Mouse (Mus musculus): ENCODE measurements around the gene Epm2a. TPM values are rescaled to one million over a fixed set of nuclear protein-coding genes. Genes with fewer than 3 reads are reported as not detected.

The Epm2a gene
- 23.0 TPM for polyA plus RNA-seq (2015; fragmentation: Illumina TruSeq; extraction: RNeasy Lipid Tissue Mini Kit (QIAGEN cat#74804); ENCODE audit: low read depth, low replicate concordance)

DNA sequence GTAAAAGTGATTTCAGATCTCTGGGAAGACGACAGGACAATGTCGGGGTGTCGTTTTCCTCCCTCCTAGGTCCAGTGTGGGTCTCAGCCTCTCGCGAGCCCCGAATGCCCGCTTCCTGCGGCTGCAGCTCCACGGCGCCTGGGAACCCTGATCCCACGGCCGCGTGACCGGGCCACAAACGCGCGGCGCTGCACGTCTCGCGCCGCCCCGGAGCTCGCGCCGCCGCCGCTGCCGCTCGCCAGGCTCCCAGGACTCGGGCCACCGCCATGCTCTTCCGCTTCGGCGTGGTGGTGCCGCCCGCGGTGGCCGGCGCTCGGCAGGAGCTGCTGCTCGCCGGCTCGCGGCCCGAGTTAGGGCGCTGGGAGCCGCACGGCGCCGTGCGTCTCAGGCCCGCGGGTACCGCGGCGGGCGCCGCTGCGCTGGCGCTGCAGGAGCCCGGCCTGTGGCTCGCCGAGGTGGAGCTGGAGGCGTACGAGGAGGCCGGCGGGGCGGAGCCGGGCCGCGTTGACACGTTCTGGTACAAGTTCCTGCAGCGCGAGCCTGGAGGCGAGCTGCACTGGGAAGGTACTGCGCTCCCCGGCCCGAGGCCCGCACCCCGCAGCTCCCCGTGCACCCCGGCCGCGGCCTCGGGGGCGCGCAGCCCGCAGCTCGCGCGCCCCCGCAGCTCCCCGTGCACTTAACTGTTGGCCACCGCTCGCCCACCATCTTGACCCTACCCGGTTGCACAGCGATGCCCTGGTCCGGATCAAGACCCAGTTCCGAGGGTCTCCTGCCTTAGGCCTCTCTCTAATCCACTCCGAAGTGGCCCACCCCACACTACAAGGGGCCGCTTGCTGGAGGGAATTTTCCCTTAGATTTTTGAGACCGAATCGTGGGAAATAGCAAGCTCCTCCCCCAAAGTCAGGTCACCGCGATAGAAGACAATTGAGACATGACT is at the start of gene Epm2a:
Gene Epm2a (plus strand): TSS at position 200 of the 937 bp plus-strand sequence.

Other genes with a start within 250 kb of the Epm2a start
- 13.9 TPM for gene Shprh, start 194.0 kb upstream of the Epm2a start, polyA plus RNA-seq (2015; fragmentation: Illumina TruSeq; extraction: RNeasy Lipid Tissue Mini Kit (QIAGEN cat#74804); ENCODE audit: low read depth, low replicate concordance)
- 5.0 TPM for gene Fbxo30, start 62.1 kb upstream of the Epm2a start, polyA plus RNA-seq (2015; fragmentation: Illumina TruSeq; extraction: RNeasy Lipid Tissue Mini Kit (QIAGEN cat#74804); ENCODE audit: low read depth, low replicate concordance)